Mouse (Mus musculus) ZHBTc4 (cell line): ENCODE results near the gene Phf10.
A peak's percentile ranks its signal among the peaks of the same experiment; 100 is the strongest.
"Not testable (repeated sequence)": the region's sequence is repeated elsewhere in the genome, so short reads cannot be mapped to it uniquely, and the experiment has no call there.

Source experiments
- DNase-seq: peaks from one replicate; pipeline ENCODE4 v3.0.0-alpha.2; 2011; ENCODE audit warnings: low read depth, low spot score

Phf10 gene

GRCm38 (mm10) chr17:14960951-14961556 is at the start of gene Phf10:
Gene Phf10, minus strand, starts transcription at chr17:14961273.
- peak; percentile 18 for DNase-seq

GRCm38 (mm10) chr17:15009706-15010413 is 48.8 kb upstream of the Phf10 start, which contains the start of gene Gm3435:
Gene Gm3435, plus strand, starts transcription at chr17:15010176.
- not testable (repeated sequence) for DNase-seq

- DNase-seq: not testable (repeated sequence)
Measured at GRCm38 (mm10) chr17:15009088-15009487, 48.0 kb upstream of the Phf10 start.

- not testable (repeated sequence) for DNase-seq
Measured at GRCm38 (mm10) chr17:15000047-15000446, 39.0 kb upstream of the Phf10 start.

- DNase-seq: not testable (repeated sequence)
Measured at GRCm38 (mm10) chr17:14994140-14994539, 33.1 kb upstream of the Phf10 start.

- not testable (repeated sequence) for DNase-seq
Measured at GRCm38 (mm10) chr17:14993139-14993832, 32.2 kb upstream of the Phf10 start.

- not testable (repeated sequence) for DNase-seq
Measured at GRCm38 (mm10) chr17:14992522-14993138, 31.6 kb upstream of the Phf10 start.

- DNase-seq: not testable (repeated sequence)
Measured at GRCm38 (mm10) chr17:14990116-14990702, 29.1 kb upstream of the Phf10 start.

GRCm38 (mm10) chr17:14978362-14979038 is 17.4 kb upstream of the Phf10 start, which contains the start of the genes 9030025P20Rik and Gm3417:
Gene 9030025P20Rik, plus strand, starts transcription at chr17:14978468.
Gene Gm3417, minus strand, starts transcription at chr17:14978790.
- not testable (repeated sequence) for DNase-seq

- DNase-seq: not testable (repeated sequence)
Measured at GRCm38 (mm10) chr17:14977718-14978361, 16.8 kb upstream of the Phf10 start.

GRCm38 (mm10) chr17:14968373-14968913 is 7.4 kb upstream of the Phf10 start:
- DNase-seq: not testable (repeated sequence)

- DNase-seq: not testable (repeated sequence)
Measured at GRCm38 (mm10) chr17:14961557-14962154, 583 bp upstream of the Phf10 start.

GRCm38 (mm10) chr17:14960520-14960919 is 553 bp downstream of the Phf10 start:
- peak; percentile 32 for DNase-seq

GRCm38 (mm10) chr17:14959979-14960378 is 1.1 kb downstream of the Phf10 start:
- no peak for DNase-seq

GRCm38 (mm10) chr17:14958686-14959327 is 2.3 kb downstream of the Phf10 start:
- DNase-seq: no peak

GRCm38 (mm10) chr17:14953452-14953851 is 7.6 kb downstream of the Phf10 start:
- peak; percentile 52 for DNase-seq

- DNase-seq: no peak
Measured at GRCm38 (mm10) chr17:14949161-14949827, 11.8 kb downstream of the Phf10 start.

- no peak for DNase-seq
Measured at GRCm38 (mm10) chr17:14944551-14944950, 16.5 kb downstream of the Phf10 start.

- no peak for DNase-seq
Measured at GRCm38 (mm10) chr17:14943729-14944059, 17.4 kb downstream of the Phf10 start.
